Mouse (Mus musculus): ENCODE measurements around the gene Alb.

DNA sequence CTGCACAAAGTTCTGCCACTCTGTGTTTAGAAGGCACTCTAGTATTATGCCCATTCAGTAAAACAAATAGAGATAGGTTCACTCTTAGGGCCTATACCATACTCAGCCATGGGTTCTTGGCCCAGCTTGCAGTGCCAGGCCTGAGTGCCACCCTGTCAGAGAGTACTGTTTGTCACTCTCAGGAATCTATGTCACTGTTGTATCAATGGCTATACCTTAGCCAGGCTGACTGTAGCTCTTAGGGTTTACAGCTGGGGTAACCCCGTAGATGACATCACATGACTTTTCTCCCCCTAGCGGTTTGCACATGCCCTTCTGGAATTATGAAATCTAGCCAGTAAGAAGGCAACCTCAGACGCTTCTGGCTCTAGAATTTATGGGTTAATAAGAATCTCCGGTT is 33.6 kb downstream of the Alb start:
- TF ChIP-seq POLR2AphosphoS5 (IDR thresholded peaks at IDR 0.05; ENCODE audit: insufficient replicate concordance, low read depth, low read length) (no peak), CTCF (IDR thresholded peaks at IDR 0.05; ENCODE audit: low read depth, low read length) (no peak)

Data from G1E (cell line).